Mouse (Mus musculus): ENCODE data around the gene Ccdc50. TPM values are rescaled to one million over a fixed set of nuclear protein-coding genes. Genes with fewer than 3 reads are reported as not detected.

The Ccdc50 gene
- 48.2 and 49.6 TPM in 2 replicates for polyA plus RNA-seq (2012; rRNA removed)

DNA sequence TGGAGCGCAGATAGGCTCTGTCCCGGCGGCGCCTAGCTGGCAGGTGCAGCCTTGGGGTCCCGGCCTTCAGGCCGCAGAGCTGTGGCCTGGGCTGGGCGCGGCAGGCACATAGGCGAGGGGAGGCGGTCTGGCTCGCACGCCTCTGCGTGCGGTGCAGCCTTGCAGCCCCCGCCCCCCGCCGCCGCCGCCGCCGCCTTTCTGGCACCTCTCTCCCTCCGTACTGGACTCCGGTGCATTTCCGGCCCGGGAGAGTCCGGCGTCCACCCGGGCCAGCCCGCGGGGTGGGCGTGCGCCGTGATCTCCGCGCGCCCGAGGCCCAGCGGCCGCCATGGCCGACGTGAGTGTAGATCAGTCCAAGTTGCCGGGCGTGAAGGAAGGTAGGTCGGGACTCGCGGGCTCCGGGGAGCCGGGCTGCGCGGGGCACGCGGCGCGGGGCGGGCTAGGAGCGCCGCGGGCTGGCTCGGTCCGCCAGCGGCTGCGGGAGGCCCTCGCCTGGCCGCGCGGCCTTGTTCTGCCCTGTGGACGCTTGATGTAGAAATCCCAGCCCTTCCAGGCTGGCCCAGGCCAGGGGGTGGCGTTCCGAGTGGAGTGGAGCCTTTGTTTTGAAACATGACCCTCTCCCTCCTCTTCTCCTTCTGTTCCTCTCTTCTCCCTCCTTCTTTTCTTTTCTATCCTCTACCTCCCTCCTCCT lies at the start of gene Ccdc50:
Gene Ccdc50, plus strand, starts transcription at position 109 of the 691 bp plus-strand sequence.

DNA sequence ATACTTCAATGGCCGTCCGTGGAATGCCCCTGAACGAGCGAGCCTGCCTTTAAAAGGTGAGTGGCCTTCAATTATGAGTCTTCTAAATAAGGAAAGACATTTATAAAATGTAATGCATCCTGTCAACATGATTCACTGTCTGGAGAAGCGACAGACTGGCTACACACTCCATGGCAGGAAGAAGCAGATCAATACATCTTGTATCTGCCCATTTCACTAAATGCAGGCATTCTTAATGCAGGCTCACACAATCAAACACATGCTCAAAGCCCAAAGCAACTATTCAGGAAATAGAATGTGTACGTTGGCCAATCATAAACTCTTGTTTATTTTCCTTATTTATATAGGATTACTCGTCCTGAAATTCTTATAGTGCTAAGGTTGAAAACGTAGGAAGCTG lies 18.5 kb upstream of the Ccdc50 start, which contains the start of gene Uts2b:
Gene Uts2b, minus strand, starts transcription at position 49 of the 400 bp plus-strand sequence.

Other genes with a start within 250 kb of the Ccdc50 start
- 0.12 and 0.74 TPM in 2 replicates for gene Ostn, start 81.4 kb upstream of the Ccdc50 start, polyA plus RNA-seq (2012; rRNA removed)
- 0.17 and 0.87 TPM in 2 replicates for gene Uts2b, start 18.6 kb upstream of the Ccdc50 start, polyA plus RNA-seq (2012; rRNA removed)

Measured in central nervous system, embryonic 18 days (tissue).